Mouse (Mus musculus): Measurements from ENCODE around the gene Babam2. TPM values are rescaled to one million over a fixed set of nuclear protein-coding genes. Genes with fewer than 3 reads are reported as not detected.

Gene Babam2
- polyA plus RNA-seq, 1 experiment from 2014 or later, result 22.1 TPM

DNA sequence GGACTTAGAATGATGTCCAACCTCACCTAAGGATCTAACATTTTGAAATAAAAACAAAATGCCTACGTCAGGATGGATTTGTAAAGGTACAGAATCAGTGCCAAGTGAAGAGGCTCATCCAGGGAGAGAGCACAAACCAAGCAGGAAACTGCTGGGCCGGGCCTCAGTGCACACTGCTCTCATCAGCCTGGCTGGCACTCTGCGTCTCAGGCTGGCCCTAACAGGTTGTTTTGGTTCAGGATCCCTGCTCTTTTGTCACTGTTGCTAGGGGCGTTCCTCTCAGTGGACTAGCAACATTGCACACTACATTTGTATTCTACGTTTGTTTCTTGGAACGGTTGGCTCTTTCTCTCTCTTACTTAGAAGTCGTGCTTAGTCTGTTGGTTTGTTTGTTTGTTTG is 231.5 kb downstream of the Babam2 start:
- ATAC-seq, result no peak
- H3K27me3 ChIP-seq (ENCODE audit: insufficient read depth, low read length), result no peaks in the 10 kb centered on the region
- no peak for DNase-seq

DNA sequence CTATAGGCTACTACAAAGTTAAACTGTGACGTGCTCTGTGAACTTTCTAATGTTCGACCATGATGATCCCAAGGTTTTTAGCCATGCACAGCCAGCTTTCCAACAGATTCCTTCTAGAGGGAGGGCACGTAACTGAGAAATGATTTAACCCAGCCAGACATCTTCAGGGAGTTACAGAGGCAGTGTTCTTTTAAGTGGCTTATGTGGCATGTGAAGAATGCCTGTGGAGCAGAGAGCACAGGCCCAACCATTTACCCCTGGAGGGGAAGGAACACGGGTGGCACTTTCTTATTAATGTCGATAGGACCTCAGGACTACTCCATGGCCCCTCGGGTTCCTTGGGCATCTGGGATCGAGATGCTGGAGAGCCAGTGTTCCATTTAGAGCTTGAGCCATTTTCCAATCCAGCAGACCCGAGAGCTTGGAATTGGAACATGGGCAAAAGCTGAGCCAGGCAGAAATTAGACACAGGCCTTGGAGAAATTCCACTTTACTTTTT is 233.7 kb downstream of the Babam2 start:
- 71% methylated on average over 8 of the region's 8 CpGs for WGBS (ENCODE audit: insufficient replicate concordance)
- H3K36me3 ChIP-seq (replicated peaks; ENCODE audit: insufficient read depth, low read length), result no peaks in the 10 kb centered on the region
- no peaks in the 10 kb centered on the region for H3K27me3 ChIP-seq (ENCODE audit: insufficient read depth, low read length)
- no peak overlapping the region for H3K27ac ChIP-seq (ENCODE audit: low read depth)
- H3K4me1 ChIP-seq (ENCODE audit: insufficient read depth), result no peaks in the 10 kb centered on the region
- H3K9me3 ChIP-seq (ENCODE audit: low read length), result no peaks in the 10 kb centered on the region
- no peak overlapping the region for H3K9ac ChIP-seq (replicated peaks)
- no peak for TF ChIP-seq CTCF (IDR thresholded peaks at IDR 0.05; ENCODE audit: low read depth)
- TF ChIP-seq EP300 (IDR thresholded peaks at IDR 0.05; ENCODE audit: low read depth), result no peak
- no peak for DNase-seq
- no peak overlapping the region for H3K4me2 ChIP-seq (ENCODE audit: low read depth, low read length)
- no peak for ATAC-seq
- H3K4me3 ChIP-seq (ENCODE audit: low read depth, low read length), result no peak overlapping the region

More for the DNA sequence above, 231.5 kb downstream of the Babam2 start:
- no peak overlapping the region for H3K4me2 ChIP-seq (ENCODE audit: low read depth, low read length)
- WGBS (ENCODE audit: insufficient replicate concordance), result 76% methylated on average over 7 of the region's 7 CpGs
- no peak overlapping the region for H3K4me3 ChIP-seq (ENCODE audit: low read depth, low read length)
- H3K9ac ChIP-seq (replicated peaks), result no peak overlapping the region
- TF ChIP-seq EP300 (IDR thresholded peaks at IDR 0.05; ENCODE audit: low read depth), result no peak
- no peak for TF ChIP-seq CTCF (IDR thresholded peaks at IDR 0.05; ENCODE audit: low read depth)
- no peak overlapping the region for H3K27ac ChIP-seq (ENCODE audit: low read depth)
- no peaks in the 10 kb centered on the region for H3K9me3 ChIP-seq (ENCODE audit: low read length)
- no peaks in the 10 kb centered on the region for H3K4me1 ChIP-seq (ENCODE audit: insufficient read depth)
- no peaks in the 10 kb centered on the region for H3K36me3 ChIP-seq (replicated peaks; ENCODE audit: insufficient read depth, low read length)

DNA sequence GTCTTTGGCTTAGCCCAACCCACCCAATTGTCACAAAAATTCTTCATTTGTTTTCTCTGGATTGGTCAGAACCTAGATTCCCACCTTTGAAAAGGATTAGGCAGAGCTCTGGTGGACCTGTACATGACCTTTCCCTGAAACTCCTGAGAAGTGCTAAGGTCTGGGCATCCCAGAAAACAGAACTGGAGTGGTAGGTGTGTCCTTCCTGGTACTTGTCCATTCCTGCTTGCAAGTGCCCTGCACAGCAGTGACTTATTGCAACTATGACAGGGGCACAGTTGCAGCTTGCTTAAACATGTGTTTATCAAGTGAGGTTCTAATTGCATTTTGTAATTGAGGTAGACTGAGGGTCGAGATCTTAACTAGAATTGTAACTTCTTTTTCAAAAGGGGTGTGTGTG is 234.2 kb downstream of the Babam2 start:
- 77% methylated on average over 1 of the region's 1 CpGs for WGBS (ENCODE audit: insufficient replicate concordance)
- no peak overlapping the region for H3K27ac ChIP-seq (ENCODE audit: low read depth)

GRCm38 (mm10) chr5:31933296-31933695 is 235.8 kb downstream of the Babam2 start:
- Histone ChIP-seq H3K4me3 (ENCODE audit: low read depth, low read length) (no peak overlapping the region), H3K4me1 (ENCODE audit: insufficient read depth) (no peaks in the 10 kb centered on the region), H3K36me3 (replicated peaks; ENCODE audit: insufficient read depth, low read length) (no peaks in the 10 kb centered on the region), H3K4me2 (ENCODE audit: low read depth, low read length) (no peak overlapping the region), H3K27ac (ENCODE audit: low read depth) (no peak overlapping the region), H3K9ac (replicated peaks) (no peak overlapping the region), H3K27me3 (ENCODE audit: insufficient read depth, low read length) (no peaks in the 10 kb centered on the region), H3K9me3 (ENCODE audit: low read length) (no peaks in the 10 kb centered on the region)
- no peak for TF ChIP-seq CTCF (IDR thresholded peaks at IDR 0.05; ENCODE audit: low read depth)
- no peak for TF ChIP-seq EP300 (IDR thresholded peaks at IDR 0.05; ENCODE audit: low read depth)
- 85% methylated on average over 6 of the region's 6 CpGs for WGBS (ENCODE audit: insufficient replicate concordance)
- DNase-seq (no peak), ATAC-seq (no peak)

More for the DNA sequence above, 234.2 kb downstream of the Babam2 start:
- H3K9ac ChIP-seq (replicated peaks), result no peak overlapping the region
- no peaks in the 10 kb centered on the region for H3K9me3 ChIP-seq (ENCODE audit: low read length)
- no peak overlapping the region for H3K4me2 ChIP-seq (ENCODE audit: low read depth, low read length)
- no peaks in the 10 kb centered on the region for H3K36me3 ChIP-seq (replicated peaks; ENCODE audit: insufficient read depth, low read length)
- H3K4me1 ChIP-seq (ENCODE audit: insufficient read depth), result no peaks in the 10 kb centered on the region
- TF ChIP-seq EP300 (IDR thresholded peaks at IDR 0.05; ENCODE audit: low read depth) (no peak), CTCF (IDR thresholded peaks at IDR 0.05; ENCODE audit: low read depth) (no peak)
- DNase-seq (no peak), ATAC-seq (no peak)
- H3K4me3 ChIP-seq (ENCODE audit: low read depth, low read length), result no peak overlapping the region
- H3K27me3 ChIP-seq (ENCODE audit: insufficient read depth, low read length), result no peaks in the 10 kb centered on the region

DNA sequence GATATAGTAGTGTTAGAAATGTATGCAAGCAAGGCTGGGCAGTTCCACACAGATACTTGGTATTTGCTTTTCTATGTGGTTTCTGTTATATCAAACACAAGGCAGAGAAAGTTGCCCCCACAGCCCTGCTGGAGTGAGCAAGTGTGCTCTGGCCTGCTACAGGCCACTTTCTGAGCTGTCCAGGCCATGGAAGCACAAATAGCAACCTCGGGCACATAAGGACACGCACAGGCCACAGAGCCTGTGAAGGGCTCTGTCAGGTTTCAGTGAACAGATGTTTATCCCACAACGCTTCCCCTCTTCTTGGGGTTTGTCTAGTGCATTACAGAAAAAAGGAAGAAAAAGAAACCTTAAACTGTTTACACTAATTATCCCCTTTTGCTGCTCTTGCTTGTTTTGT is 236.9 kb downstream of the Babam2 start:
- H3K27ac ChIP-seq (ENCODE audit: low read depth), result no peak overlapping the region
- WGBS (ENCODE audit: insufficient replicate concordance), result 47% methylated on average over 3 of the region's 3 CpGs
- ATAC-seq, result no peak
- no peak overlapping the region for H3K9ac ChIP-seq (replicated peaks)
- H3K36me3 ChIP-seq (replicated peaks; ENCODE audit: insufficient read depth, low read length), result no peaks in the 10 kb centered on the region
- H3K4me2 ChIP-seq (ENCODE audit: low read depth, low read length), result no peak overlapping the region
- H3K9me3 ChIP-seq (ENCODE audit: low read length), result no peaks in the 10 kb centered on the region
- H3K27me3 ChIP-seq (ENCODE audit: insufficient read depth, low read length), result no peaks in the 10 kb centered on the region
- no peak for TF ChIP-seq CTCF (IDR thresholded peaks at IDR 0.05; ENCODE audit: low read depth)
- no peak for TF ChIP-seq EP300 (IDR thresholded peaks at IDR 0.05; ENCODE audit: low read depth)
- H3K4me3 ChIP-seq (ENCODE audit: low read depth, low read length), result no peak overlapping the region
- H3K4me1 ChIP-seq (ENCODE audit: insufficient read depth), result no peaks in the 10 kb centered on the region
- DNase-seq, result no peak

DNA sequence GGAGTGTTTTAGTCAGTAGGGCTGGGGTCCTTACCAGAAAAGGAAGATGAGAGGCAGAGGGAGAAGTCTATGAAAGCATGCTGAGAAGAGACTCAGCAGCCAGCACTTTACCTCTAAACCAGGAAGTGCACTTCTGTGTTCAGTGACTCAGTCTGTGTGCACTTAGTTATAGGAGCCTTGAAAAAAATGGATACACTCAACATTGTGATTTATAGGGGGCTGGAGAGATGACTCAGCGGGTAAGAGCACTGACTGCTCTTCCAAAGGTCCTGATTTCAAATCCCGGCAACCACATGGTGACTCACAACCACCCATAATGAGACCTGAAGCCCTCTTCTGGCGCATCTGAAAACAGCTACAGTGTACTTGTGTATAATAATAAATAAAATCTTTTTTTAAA is 238.5 kb downstream of the Babam2 start:
- no peak overlapping the region for H3K4me3 ChIP-seq (ENCODE audit: low read depth, low read length)
- H3K4me1 ChIP-seq (ENCODE audit: insufficient read depth), result no peaks in the 10 kb centered on the region
- H3K27me3 ChIP-seq (ENCODE audit: insufficient read depth, low read length), result no peaks in the 10 kb centered on the region
- ATAC-seq, result no peak
- TF ChIP-seq CTCF (IDR thresholded peaks at IDR 0.05; ENCODE audit: low read depth), result no peak
- TF ChIP-seq EP300 (IDR thresholded peaks at IDR 0.05; ENCODE audit: low read depth), result no peak
- no peak overlapping the region for H3K4me2 ChIP-seq (ENCODE audit: low read depth, low read length)
- H3K36me3 ChIP-seq (replicated peaks; ENCODE audit: insufficient read depth, low read length), result no peaks in the 10 kb centered on the region
- no peak for DNase-seq
- H3K27ac ChIP-seq (ENCODE audit: low read depth), result no peak overlapping the region
- H3K9ac ChIP-seq (replicated peaks), result no peak overlapping the region
- no peaks in the 10 kb centered on the region for H3K9me3 ChIP-seq (ENCODE audit: low read length)
- WGBS (ENCODE audit: insufficient replicate concordance), result 81% methylated on average over 3 of the region's 3 CpGs

DNA sequence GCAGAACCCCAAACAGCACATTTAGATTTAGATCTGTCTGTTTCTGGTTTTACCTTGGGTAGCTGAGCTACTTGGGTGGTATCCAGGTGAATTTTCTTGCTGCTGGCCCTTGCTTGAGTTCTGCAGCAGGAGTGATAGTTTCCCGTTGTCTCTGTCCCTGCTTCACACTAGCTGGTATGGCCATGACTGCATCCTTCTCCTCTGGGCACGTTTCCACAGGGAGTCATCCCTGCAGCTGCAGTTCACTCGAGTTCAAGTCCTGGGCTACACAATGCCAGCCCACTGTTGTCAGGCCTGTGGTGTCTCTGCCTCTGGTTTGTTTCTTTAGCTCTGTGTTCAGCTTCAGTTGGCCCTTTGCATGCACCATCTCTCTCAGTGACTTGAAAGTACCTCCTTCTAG is 239.0 kb downstream of the Babam2 start:
- H3K9ac ChIP-seq (replicated peaks), result no peak overlapping the region
- no peak overlapping the region for H3K27ac ChIP-seq (ENCODE audit: low read depth)
- WGBS (ENCODE audit: insufficient replicate concordance), result 65% methylated on average over 3 of the region's 3 CpGs
- no peaks in the 10 kb centered on the region for H3K27me3 ChIP-seq (ENCODE audit: insufficient read depth, low read length)
- no peaks in the 10 kb centered on the region for H3K4me1 ChIP-seq (ENCODE audit: insufficient read depth)
- H3K9me3 ChIP-seq (ENCODE audit: low read length), result no peaks in the 10 kb centered on the region
- H3K4me2 ChIP-seq (ENCODE audit: low read depth, low read length), result no peak overlapping the region
- DNase-seq (no peak), ATAC-seq (no peak)
- no peak for TF ChIP-seq EP300 (IDR thresholded peaks at IDR 0.05; ENCODE audit: low read depth)
- no peak for TF ChIP-seq CTCF (IDR thresholded peaks at IDR 0.05; ENCODE audit: low read depth)
- no peaks in the 10 kb centered on the region for H3K36me3 ChIP-seq (replicated peaks; ENCODE audit: insufficient read depth, low read length)
- H3K4me3 ChIP-seq (ENCODE audit: low read depth, low read length), result no peak overlapping the region

Measured in liver, postnatal 0 days (tissue).